Mouse (Mus musculus) C2C12 (cell line): ENCODE measurements around the gene Styxl1. TPM values are rescaled to one million over a fixed set of nuclear protein-coding genes. Genes with fewer than 3 reads are reported as not detected.

Source experiments
- H3K27me3 ChIP-seq: one replicate; pipeline ENCODE4 v1.6.1; 2011; ENCODE audit not compliant: control insufficient read depth, insufficient read depth, insufficient read length
- H3K36me3 ChIP-seq: one replicate; pipeline ENCODE4 v1.6.1; 2011; ENCODE audit not compliant: control insufficient read depth, insufficient read depth
- H3K4me3 ChIP-seq: one replicate; pipeline ENCODE4 v1.5.1; 2011; ENCODE audit warnings: mild to moderate bottlenecking, control low read depth; ENCODE audit not compliant: poor library complexity, insufficient read depth, severe bottlenecking
- H3K79me2 ChIP-seq: one replicate; pipeline ENCODE4 v1.6.1; 2011; ENCODE audit not compliant: control insufficient read depth, insufficient read depth
- H3K79me3 ChIP-seq: one replicate; pipeline ENCODE4 v1.6.1; 2011; ENCODE audit warnings: low read depth, control low read depth
- H3ac ChIP-seq: one replicate; pipeline ENCODE3; 2011; ENCODE audit warnings: low read depth; ENCODE audit not compliant: control insufficient read depth, insufficient read length
- CEBPB ChIP-seq: IDR thresholded peaks from one replicate; pipeline ENCODE4 v1.6.1; 2011; ENCODE audit warnings: low read depth, mild to moderate bottlenecking, control low read depth, moderate library complexity
- CTCF ChIP-seq: IDR thresholded peaks from one replicate; pipeline ENCODE4 v1.5.1; 2011; ENCODE audit not compliant: control insufficient read depth, insufficient read depth, insufficient read length
- FOSL1 ChIP-seq: IDR thresholded peaks from one replicate; pipeline ENCODE4 v1.8.0; 2011; ENCODE audit warnings: mild to moderate bottlenecking, low read length; ENCODE audit not compliant: poor library complexity, insufficient read depth, severe bottlenecking
- MAX ChIP-seq: IDR thresholded peaks from one replicate; pipeline ENCODE4 v1.6.1; 2011; ENCODE audit warnings: mild to moderate bottlenecking, control low read depth
- MYOD1 ChIP-seq: IDR thresholded peaks from one replicate; pipeline ENCODE4 v1.6.1; 2011; ENCODE audit warnings: low read depth; ENCODE audit not compliant: control insufficient read depth, insufficient read length
- MYOG ChIP-seq: IDR thresholded peaks from one replicate; pipeline ENCODE4 v1.6.1; 2011; ENCODE audit not compliant: control insufficient read depth, insufficient read length; ENCODE audit errors: extremely low read depth
- USF1 ChIP-seq: IDR thresholded peaks from one replicate; pipeline ENCODE4 v1.6.1; 2011; ENCODE audit warnings: low read depth, mild to moderate bottlenecking, control low read depth, moderate library complexity
- polyA plus RNA-seq: library from polyadenylated mRNA; unstranded; fragments of >200 nt; fragmentation: generic; extraction: Trizol; gene quantifications from one replicate; pipeline ENCODE4 v1.2.1, GENCODE M21; 2012; ENCODE audit warnings: missing spikeins

The Styxl1 gene
- polyA plus RNA-seq, 1 experiment: not detected

DNA sequence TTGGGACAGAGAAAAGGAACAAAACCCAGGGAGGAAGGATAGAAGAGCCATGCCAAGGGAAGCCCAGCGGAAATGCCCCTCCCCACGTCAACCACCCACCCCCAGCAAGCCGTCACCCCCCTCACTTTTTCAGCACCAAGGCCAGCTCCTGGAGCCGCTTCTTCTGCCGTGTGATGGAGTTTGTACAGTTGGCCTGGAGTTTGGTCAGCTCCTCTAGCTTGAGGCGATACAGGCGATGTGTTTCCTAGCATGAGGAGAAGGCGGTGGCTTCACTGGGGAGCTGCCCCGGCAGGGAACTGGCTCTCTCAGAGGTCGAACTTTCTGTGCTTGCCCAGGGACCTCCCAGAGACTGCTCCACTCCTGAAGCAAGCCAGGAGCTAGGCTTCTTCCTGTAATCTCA, 36.0 kb downstream of the Styxl1 start:
- TF ChIP-seq CEBPB: no peak
- no peak for TF ChIP-seq FOSL1
- TF ChIP-seq MYOG: no peak
- no peak for TF ChIP-seq MYOD1
- TF ChIP-seq CTCF: no peak
- no peak for TF ChIP-seq MAX
- TF ChIP-seq USF1: no peak
- peaks cover 2% of the 10 kb centered on the region for H3K79me3 ChIP-seq

DNA sequence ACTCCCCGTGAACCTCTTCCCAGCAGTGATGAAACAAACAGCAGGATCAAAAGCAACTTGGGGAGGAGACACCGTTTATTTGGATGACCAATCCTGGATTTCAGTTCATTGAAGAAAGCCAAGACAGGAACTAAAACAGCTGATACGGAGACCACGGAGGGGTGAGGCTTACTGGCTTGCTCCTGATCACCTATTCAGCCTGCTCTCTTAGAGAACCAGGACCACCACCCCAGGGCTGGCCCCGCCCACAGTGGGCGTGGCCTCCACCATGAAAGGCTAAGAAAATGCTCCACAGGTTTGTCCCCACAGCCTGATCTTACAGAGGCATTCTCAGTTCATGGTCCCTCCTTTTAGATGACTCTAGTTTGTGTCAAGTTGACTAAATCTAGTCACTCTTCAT, 39.9 kb downstream of the Styxl1 start:
- no peak overlapping the region for H3K4me3 ChIP-seq
- no peaks in the 10 kb centered on the region for H3K27me3 ChIP-seq
- peaks cover 2% of the 10 kb centered on the region for H3K79me3 ChIP-seq
- peaks cover 52% of the 10 kb centered on the region for H3K36me3 ChIP-seq
- H3K79me2 ChIP-seq: peaks cover 11% of the 10 kb centered on the region
- TF ChIP-seq CEBPB: no peak
- no peak overlapping the region for H3ac ChIP-seq

More for the DNA sequence above, 36.0 kb downstream of the Styxl1 start:
- Histone ChIP-seq H3K27me3 (no peaks in the 10 kb centered on the region), H3K4me3 (no peak overlapping the region), H3ac (no peak overlapping the region), H3K36me3 (peaks cover 27% of the 10 kb centered on the region), H3K79me2 (peaks cover 11% of the 10 kb centered on the region)

DNA sequence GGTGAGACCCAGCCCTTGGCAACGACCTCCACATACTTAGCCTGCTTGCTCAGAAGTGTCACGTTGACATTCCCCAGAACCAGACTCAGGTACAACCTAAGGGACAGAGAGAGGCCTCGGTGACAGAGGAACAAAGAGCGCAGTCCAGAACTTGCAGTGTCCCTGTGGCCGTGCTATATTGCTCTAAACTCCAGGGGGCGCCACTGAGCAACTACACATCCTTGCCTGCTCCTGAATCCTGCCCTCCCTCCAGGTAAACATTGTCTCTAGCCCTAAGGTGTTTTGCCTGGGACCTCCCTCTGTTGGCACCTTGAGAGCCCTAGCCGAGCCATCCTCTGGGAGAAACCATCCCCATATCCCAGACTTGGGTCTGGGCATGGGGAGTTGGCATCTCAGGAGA, 41.0 kb downstream of the Styxl1 start:
- peaks cover under 1% of the 10 kb centered on the region for H3K79me2 ChIP-seq
- no peak overlapping the region for H3ac ChIP-seq
- no peaks in the 10 kb centered on the region for H3K27me3 ChIP-seq
- peaks cover 58% of the 10 kb centered on the region for H3K36me3 ChIP-seq
- no peaks in the 10 kb centered on the region for H3K79me3 ChIP-seq
- H3K4me3 ChIP-seq: no peak overlapping the region
- no peak for TF ChIP-seq CEBPB
- no peak for TF ChIP-seq CTCF
- TF ChIP-seq FOSL1: no peak
- TF ChIP-seq MYOD1: no peak
- TF ChIP-seq MAX: no peak
- no peak for TF ChIP-seq MYOG
- TF ChIP-seq USF1: no peak

DNA sequence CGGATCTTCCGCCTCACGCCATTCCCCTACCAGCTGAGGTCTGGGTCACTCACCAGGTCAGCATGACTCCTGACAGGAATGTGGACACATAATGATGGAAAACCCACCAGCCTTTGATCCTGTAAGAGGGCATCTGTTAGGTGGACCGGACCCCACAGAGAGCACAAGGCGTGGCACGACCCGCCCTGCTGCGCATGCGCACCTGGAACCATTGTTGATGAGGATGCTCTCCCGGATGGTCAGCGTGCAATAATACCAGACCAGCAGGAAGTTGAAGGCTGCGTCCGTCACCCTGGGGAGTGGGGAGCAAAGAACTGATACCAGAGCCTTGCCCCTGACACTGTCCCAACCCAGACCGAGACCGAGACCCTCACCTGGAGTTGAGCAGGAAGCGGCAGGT, 41.6 kb downstream of the Styxl1 start:
- TF ChIP-seq CTCF: no peak
- no peak for TF ChIP-seq FOSL1
- TF ChIP-seq MYOG: no peak
- no peak for TF ChIP-seq MYOD1
- TF ChIP-seq USF1: no peak
- TF ChIP-seq CEBPB: no peak
- no peak for TF ChIP-seq MAX
- Histone ChIP-seq H3K79me2 (no peaks in the 10 kb centered on the region), H3K79me3 (no peaks in the 10 kb centered on the region), H3K36me3 (peaks cover 53% of the 10 kb centered on the region), H3ac (no peak overlapping the region), H3K27me3 (no peaks in the 10 kb centered on the region), H3K4me3 (no peak overlapping the region)

DNA sequence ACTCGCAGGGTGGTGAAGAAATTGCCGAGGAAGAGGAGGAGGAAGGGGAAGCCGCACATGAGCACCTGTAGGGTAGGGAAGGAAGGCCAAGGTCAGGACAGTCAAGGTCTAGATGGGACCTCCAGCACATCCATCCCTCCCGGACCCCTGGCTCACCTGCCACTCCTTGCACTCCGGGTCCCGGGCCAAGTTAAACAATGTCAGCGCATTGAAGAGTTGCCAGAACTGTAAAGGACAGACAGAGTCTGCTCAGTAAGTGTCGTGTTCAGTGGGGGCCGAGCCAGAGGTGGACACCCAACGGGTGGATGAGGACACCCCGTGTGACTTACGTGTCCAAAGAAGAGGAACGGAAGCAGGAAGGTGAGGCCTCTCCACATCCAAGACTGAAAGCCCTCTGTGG, 42.4 kb downstream of the Styxl1 start:
- Histone ChIP-seq H3K36me3 (peaks cover 53% of the 10 kb centered on the region), H3ac (no peak overlapping the region), H3K27me3 (no peaks in the 10 kb centered on the region), H3K79me3 (no peaks in the 10 kb centered on the region), H3K4me3 (no peak overlapping the region), H3K79me2 (no peaks in the 10 kb centered on the region)
- TF ChIP-seq FOSL1 (no peak), MYOG (no peak), CEBPB (no peak), MAX (no peak), CTCF (no peak)

DNA sequence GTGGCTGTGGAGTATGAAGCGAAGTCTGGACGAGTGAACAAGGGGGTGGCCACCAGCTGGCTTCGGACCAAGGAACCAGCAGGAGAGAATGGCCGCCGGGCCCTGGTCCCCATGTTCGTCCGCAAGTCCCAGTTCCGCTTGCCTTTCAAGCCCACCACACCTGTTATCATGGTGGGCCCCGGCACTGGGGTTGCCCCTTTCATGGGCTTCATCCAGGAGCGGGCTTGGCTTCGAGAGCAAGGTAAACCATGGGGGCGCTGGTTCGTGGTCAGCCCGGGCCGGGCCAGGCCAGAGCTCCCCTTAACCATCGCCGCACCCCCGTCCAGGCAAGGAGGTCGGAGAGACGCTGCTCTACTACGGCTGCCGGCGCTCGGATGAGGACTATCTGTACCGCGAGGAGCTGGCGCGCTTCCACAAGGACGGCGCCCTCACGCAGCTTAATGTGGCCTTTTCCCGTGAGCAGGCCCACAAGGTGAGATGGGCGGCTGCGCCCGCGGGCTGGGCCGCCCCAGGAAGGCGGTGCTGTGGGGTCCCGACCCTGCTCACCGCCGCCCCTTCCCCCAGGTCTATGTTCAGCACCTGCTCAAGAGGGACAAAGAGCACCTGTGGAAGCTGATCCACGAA, 44.0 kb downstream of the Styxl1 start:
- Histone ChIP-seq H3K79me2 (no peaks in the 10 kb centered on the region), H3K4me3 (no peak overlapping the region), H3K36me3 (peaks cover 60% of the 10 kb centered on the region), H3ac (no peak overlapping the region), H3K27me3 (no peaks in the 10 kb centered on the region), H3K79me3 (no peaks in the 10 kb centered on the region)
- TF ChIP-seq USF1 (no peak), MYOD1 (no peak), CEBPB (no peak), MYOG (no peak)

DNA sequence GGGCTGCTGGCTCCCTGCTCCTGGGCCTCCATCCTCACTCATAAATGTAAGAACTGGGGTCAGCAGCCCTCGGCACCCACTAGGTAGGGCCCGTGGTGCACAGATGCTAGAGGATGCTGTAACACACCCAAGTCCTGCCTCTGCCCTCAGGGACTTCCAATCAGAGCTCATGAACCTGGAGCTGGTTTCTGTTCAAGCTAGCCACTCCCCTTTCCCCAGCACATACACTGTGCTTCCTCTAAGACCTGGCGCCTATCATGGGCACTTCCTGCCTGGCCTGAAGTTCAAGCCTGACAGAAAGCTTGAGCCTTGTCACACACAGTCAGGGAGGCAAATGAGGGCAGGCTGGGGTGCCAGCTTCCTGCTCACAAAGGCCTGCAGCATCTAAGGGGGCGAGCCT, 45.1 kb downstream of the Styxl1 start:
- no peaks in the 10 kb centered on the region for H3K27me3 ChIP-seq
- no peaks in the 10 kb centered on the region for H3K79me2 ChIP-seq
- peaks cover 62% of the 10 kb centered on the region for H3K36me3 ChIP-seq
- no peaks in the 10 kb centered on the region for H3K79me3 ChIP-seq
- no peak overlapping the region for H3ac ChIP-seq
- no peak overlapping the region for H3K4me3 ChIP-seq
- TF ChIP-seq MAX (no peak), MYOG (no peak), MYOD1 (no peak), CEBPB (no peak), CTCF (no peak), FOSL1 (no peak), USF1 (no peak)
